Mouse (Mus musculus): Measurements from ENCODE around the gene Eps15l1. TPM values are rescaled to one million over a fixed set of nuclear protein-coding genes. Genes with fewer than 3 reads are reported as not detected.

Eps15l1 gene
- polyA plus RNA-seq, 1 experiment from 2014 or later, result 64.1 TPM

DNA sequence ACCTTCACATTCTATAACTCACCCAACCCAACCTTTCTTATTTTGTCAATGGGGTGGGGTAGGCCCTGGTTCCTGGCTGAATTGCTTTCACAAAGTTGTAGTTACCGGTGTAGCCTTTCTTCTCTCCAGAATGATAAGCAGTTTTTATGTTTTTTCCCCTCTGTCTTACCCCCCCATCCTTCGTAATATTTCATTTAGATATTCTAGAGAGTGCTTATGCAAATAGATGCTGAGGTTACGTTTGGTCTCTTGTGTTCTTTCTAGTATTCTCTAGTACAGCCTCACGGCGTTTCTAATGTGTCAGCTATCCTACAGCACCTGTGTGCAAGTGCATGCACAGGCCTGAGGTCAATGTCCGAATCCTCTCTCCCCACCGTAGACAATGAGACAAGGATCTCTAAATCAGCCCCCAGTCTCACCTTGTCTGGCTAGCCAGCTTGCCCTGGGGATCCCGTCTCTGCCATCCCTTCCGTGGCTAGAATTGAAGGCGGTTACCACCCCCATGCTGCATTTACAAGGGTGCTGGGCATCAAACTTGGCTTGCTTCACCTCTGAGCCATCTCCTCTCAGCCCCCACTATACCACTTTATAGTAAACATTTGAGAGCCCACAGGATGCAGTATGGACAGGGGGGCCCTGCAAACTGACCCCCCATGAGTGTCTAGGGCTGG lies 97.1 kb downstream of the Eps15l1 start:
- WGBS, result 79% methylated on average over 10 of the region's 10 CpGs
- Histone ChIP-seq H3K27me3 (peaks cover 33% of the 10 kb centered on the region), H3K36me3 (no peaks in the 10 kb centered on the region), H3K27ac (no peak overlapping the region), H3K4me2 (no peak overlapping the region), H3K4me1 (peaks cover 18% of the 10 kb centered on the region), H3K4me3 (replicated peaks) (no peak overlapping the region), H3K9ac (no peak overlapping the region; the same call in 1 of the 2 replicates), H3K9me3 (replicated peaks) (no peaks in the 10 kb centered on the region)
- no peak for ATAC-seq (replicated peaks; ENCODE audit: low FRiP score)

DNA sequence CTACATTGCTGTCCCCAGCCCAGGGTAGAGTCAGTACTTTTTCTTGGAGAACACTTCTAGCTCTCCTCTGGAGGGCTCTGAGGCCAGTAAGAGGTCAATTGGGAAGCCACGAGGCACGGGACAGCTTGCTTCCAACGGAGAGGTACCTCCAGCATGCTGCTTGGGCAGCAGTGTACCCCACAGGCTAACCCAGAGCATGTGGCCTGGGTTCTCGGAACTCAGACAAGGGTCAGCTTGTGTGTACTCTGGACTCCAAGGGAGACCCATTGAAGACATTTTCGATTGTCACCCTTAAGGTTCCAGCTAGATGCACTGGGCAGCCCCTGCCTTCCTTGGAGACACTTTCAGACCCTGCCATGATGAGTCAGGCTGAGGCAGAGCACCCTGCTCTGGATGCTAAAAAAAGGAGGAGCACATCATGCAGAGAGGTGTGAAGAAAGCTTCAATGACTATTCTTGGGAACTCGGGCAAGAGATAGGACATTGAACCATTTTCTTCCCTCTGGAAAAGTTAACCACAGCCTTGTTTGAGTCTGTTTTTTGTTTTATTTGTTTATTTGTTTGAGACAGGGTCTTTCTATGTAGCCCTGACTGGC lies 98.0 kb downstream of the Eps15l1 start:
- Histone ChIP-seq H3K4me3 (replicated peaks) (no peak overlapping the region), H3K9ac (no peak overlapping the region), H3K36me3 (no peaks in the 10 kb centered on the region), H3K4me2 (no peak overlapping the region), H3K4me1 (peaks cover 25% of the 10 kb centered on the region), H3K27me3 (peaks cover 38% of the 10 kb centered on the region), H3K9me3 (replicated peaks) (no peaks in the 10 kb centered on the region), H3K27ac (no peak overlapping the region)
- 63% methylated on average over 6 of the region's 6 CpGs for WGBS
- ATAC-seq (replicated peaks; ENCODE audit: low FRiP score), result no peak

- ATAC-seq (replicated peaks; ENCODE audit: low FRiP score), result no peak
- Histone ChIP-seq H3K4me3 (replicated peaks) (no peak overlapping the region), H3K36me3 (no peaks in the 10 kb centered on the region), H3K9me3 (replicated peaks) (no peaks in the 10 kb centered on the region), H3K27me3 (peaks cover 38% of the 10 kb centered on the region), H3K4me2 (peak overlapping the region; percentile 84), H3K27ac (no peak overlapping the region), H3K4me1 (peaks cover 29% of the 10 kb centered on the region), H3K9ac (no peak overlapping the region)
- 72% methylated on average over 7 of the region's 7 CpGs for WGBS
Observed at GRCm38 (mm10) chr8:72322471-72322889, 98.8 kb downstream of the Eps15l1 start.

DNA sequence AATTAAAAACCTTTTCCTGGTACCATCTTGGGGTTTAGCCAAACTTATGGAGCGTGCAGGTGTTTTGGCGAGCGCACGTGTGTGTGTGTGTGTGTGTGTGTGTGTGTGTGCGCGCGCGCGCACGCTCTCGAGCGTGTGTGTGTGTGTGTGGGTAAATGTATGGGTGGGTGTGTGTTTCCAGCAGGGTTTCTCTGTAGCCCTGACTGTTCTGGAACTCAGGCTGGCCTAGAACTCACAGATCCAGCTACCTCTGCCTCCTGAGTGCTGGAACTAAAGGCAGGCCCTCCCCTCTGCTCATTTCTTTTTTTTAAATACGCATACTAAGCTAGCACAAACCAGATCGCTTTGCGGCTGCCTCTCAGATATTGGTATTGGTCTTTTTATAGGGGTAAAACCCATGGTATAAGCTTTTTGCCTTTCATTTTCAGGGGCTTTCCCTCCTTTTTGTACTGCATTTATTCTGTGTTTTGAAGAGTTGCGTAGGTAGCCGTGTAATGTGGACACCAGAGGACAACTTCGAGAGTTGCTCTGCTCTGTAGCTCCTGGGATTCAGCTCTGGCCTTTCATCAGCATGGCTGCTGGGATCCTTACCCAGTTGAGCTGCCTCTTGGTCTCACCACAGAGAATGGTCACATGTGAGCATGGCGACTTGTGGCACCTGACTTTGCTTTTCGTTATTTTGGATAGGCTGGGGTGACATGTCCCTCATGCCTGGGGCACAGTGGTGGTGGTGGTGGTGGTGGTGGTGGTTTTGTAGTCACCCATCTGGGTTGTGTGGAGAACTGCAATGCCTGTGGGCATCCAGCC lies 99.4 kb downstream of the Eps15l1 start:
- peak overlapping the region; percentile 64 for H3K4me3 ChIP-seq (replicated peaks)
- H3K4me2 ChIP-seq, result peak overlapping the region; percentile 84
- H3K9ac ChIP-seq, result 0 out of 2 replicates have a peak overlapping the region, but pooled peaks have one; percentile 2
- WGBS, result 87% methylated on average over 20 of the region's 20 CpGs
- peaks cover 38% of the 10 kb centered on the region for H3K27me3 ChIP-seq
- no peak for ATAC-seq (replicated peaks; ENCODE audit: low FRiP score)
- no peaks in the 10 kb centered on the region for H3K36me3 ChIP-seq
- H3K4me1 ChIP-seq, result peaks cover 29% of the 10 kb centered on the region
- H3K27ac ChIP-seq, result no peak overlapping the region
- H3K9me3 ChIP-seq (replicated peaks), result no peaks in the 10 kb centered on the region

DNA sequence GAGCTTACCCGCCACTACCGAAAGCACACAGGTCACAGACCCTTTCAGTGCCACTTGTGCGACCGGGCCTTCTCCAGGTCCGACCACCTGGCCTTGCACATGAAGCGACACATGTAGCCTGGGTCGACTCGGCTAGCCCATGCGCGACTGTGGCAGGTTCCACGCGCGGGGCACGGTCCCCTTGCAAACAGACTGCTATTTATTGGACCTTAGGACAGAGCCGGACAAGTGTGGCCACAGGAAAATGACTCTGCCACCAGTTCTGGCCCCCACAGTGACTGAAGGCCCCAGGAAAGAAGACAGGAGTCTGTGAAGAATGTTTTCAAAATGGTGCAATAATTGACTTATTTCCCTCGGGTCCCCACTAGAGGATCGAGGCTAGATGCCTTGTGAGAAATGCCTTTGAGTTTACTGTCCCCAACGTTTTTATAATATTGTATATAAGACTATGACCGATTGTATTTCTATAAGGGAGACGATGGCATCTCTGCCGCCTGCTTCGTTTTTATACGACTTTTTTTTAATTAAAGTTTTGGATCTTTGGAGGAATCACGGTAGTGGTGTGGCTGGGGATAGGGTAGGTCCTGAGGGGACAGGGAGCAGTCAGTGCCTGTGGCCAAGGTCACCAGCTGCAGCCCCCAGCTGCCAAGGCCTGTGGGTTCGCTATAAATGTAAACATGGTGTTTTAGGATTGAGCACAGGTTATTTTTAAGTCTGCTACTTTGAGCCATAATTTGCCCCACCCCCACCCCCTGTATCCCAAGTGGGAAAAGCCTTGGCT lies 100.3 kb downstream of the Eps15l1 start:
- Histone ChIP-seq H3K9ac (no peak overlapping the region), H3K27ac (no peak overlapping the region), H3K27me3 (peaks cover 38% of the 10 kb centered on the region), H3K36me3 (no peaks in the 10 kb centered on the region), H3K4me2 (peak overlapping the region; percentile 84), H3K9me3 (replicated peaks) (no peaks in the 10 kb centered on the region), H3K4me1 (peaks cover 29% of the 10 kb centered on the region), H3K4me3 (replicated peaks) (peak overlapping the region; percentile 64)
- WGBS, result 56% methylated on average over 25 of the region's 25 CpGs
- ATAC-seq (replicated peaks; ENCODE audit: low FRiP score), result no peak

DNA sequence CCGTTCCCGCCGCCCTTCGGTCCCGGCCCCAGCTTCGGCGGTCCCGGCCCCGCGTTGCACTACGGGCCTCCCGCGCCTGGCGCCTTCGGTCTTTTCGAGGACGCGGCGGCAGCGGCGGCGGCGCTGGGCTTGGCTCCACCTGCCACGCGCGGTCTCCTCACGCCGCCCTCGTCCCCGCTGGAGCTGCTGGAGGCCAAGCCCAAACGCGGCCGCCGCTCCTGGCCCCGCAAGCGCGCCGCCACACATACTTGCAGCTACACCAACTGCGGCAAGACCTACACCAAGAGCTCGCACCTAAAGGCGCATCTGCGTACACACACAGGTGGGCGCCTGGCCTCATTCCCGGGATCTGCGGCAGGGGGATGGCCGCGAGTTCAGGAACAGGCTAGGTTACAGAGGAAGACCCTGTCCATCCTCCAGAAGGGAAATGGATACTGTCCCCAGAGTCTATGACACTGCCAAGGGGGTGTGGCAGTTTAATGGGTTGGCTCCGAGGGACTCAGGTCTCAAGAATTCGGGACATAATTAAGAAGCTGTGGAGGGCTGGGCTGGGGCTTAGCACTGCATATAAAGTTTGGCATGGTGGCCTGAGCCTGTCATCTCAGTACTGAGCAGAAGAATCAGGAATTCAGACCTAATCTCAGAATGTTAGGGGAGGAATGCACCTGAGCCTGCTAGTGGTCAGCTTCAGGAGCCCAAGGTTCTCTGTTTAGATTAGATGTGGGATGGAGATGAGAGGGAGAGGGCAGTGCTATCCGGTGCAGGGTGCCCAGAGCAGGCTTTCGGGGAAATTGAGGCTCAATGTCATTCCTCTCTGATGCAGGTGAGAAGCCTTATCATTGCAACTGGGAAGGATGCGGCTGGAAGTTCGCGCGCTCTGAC lies 101.1 kb downstream of the Eps15l1 start:
- H3K9me3 ChIP-seq (replicated peaks), result no peaks in the 10 kb centered on the region
- H3K9ac ChIP-seq, result peak overlapping the region; percentile 53
- H3K4me1 ChIP-seq, result peaks cover 29% of the 10 kb centered on the region
- H3K36me3 ChIP-seq, result no peaks in the 10 kb centered on the region
- H3K27ac ChIP-seq, result no peak overlapping the region
- peak overlapping the region; percentile 84 for H3K4me2 ChIP-seq
- H3K4me3 ChIP-seq (replicated peaks), result peak overlapping the region; percentile 64
- 7% methylated on average over 53 of the region's 55 CpGs for WGBS
- no peak for ATAC-seq (replicated peaks; ENCODE audit: low FRiP score)
- H3K27me3 ChIP-seq, result peaks cover 38% of the 10 kb centered on the region

DNA sequence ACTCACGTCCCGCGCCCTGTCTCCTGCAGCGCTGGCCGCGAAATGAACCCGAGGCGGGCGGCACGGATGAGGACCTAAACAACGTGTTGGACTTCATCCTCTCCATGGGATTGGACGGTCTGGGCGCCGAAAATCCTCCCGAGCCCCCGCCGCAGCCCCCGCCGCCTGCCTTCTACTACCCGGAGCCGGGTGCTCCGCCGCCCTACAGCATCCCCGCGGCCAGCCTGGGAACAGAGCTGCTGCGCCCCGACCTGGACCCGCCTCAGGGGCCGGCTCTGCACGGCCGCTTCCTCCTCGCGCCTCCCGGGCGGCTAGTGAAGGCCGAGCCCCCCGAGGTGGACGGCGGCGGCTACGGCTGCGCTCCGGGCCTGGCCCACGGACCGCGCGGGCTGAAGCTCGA lies 101.9 kb downstream of the Eps15l1 start:
- ATAC-seq (replicated peaks; ENCODE audit: low FRiP score), result peak; percentile 29
- Histone ChIP-seq H3K4me1 (peaks cover 29% of the 10 kb centered on the region), H3K9ac (peak overlapping the region; percentile 53), H3K27me3 (peaks cover 38% of the 10 kb centered on the region), H3K4me3 (replicated peaks) (peak overlapping the region; percentile 64), H3K4me2 (peak overlapping the region; percentile 84), H3K27ac (peak overlapping the region; percentile 54; the same call in 1 of the 2 replicates), H3K9me3 (replicated peaks) (no peaks in the 10 kb centered on the region), H3K36me3 (no peaks in the 10 kb centered on the region)
- 0% methylated on average over 46 of the region's 48 CpGs for WGBS

GRCm38 (mm10) chr8:72318801-72319322 lies 102.4 kb downstream of the Eps15l1 start, which contains the start of gene Klf2:
Klf2 (plus strand) TSS chr8:72319033.
- Histone ChIP-seq H3K9ac (peak within 1 kb of the TSS; percentile 53), H3K4me2 (peak within 1 kb of the TSS; percentile 84), H3K4me1 (peaks cover 29% of the 10 kb centered on the region), H3K27me3 (peaks cover 38% of the 10 kb centered on the region), H3K9me3 (replicated peaks) (no peaks in the 10 kb centered on the region), H3K4me3 (replicated peaks) (peak within 1 kb of the TSS; percentile 64), H3K36me3 (no peaks in the 10 kb centered on the region), H3K27ac (peak within 1 kb of the TSS; percentile 54; the same call in 1 of the 2 replicates)
- 0% methylated on average over 45 of the region's 46 CpGs for WGBS
- peak; percentile 97 for ATAC-seq (replicated peaks; ENCODE audit: low FRiP score)

DNA sequence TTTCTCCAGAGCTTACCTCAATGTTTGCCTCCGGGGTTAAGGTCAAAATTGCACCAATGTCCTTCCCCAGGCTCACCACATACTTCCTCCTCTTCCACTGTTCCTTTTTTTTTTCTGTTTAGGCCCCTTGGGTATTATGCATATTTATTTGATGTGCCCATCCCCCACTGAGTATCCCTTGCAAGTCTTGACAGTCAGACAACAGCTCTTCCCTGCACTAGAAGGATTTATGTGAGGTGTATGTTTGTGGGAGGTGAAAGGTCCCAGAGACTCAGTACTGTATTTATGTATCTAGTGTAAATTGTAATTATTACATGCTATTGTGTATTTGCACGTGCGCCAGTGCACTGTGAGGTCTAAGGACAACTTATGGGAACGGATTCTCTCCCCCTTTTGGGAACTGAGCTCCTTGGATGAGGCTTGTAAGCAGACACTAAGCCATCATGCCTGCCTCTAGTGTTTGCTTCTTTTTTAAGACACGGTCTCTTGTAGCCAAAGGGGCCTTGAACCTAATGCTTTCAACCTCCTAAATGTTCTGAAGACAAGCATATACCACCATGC lies 103.4 kb downstream of the Eps15l1 start:
- 49% methylated on average over 5 of the region's 5 CpGs for WGBS
- Histone ChIP-seq H3K4me3 (replicated peaks) (no peak overlapping the region), H3K27ac (no peak overlapping the region), H3K4me1 (peaks cover 29% of the 10 kb centered on the region), H3K4me2 (no peak overlapping the region), H3K9ac (no peak overlapping the region), H3K9me3 (replicated peaks) (no peaks in the 10 kb centered on the region), H3K27me3 (peaks cover 35% of the 10 kb centered on the region), H3K36me3 (no peaks in the 10 kb centered on the region)
- ATAC-seq (replicated peaks; ENCODE audit: low FRiP score), result no peak

GRCm38 (mm10) chr8:72316053-72316695 lies 105.1 kb downstream of the Eps15l1 start:
- no peak overlapping the region for H3K27ac ChIP-seq
- no peak overlapping the region for H3K9ac ChIP-seq
- H3K4me3 ChIP-seq (replicated peaks), result no peak overlapping the region
- H3K4me2 ChIP-seq, result no peak overlapping the region
- peaks cover 25% of the 10 kb centered on the region for H3K27me3 ChIP-seq
- H3K36me3 ChIP-seq, result no peaks in the 10 kb centered on the region
- no peaks in the 10 kb centered on the region for H3K9me3 ChIP-seq (replicated peaks)
- peaks cover 30% of the 10 kb centered on the region for H3K4me1 ChIP-seq
- ATAC-seq (replicated peaks; ENCODE audit: low FRiP score), result no peak
- WGBS, result 65% methylated on average over 10 of the region's 10 CpGs

Measured in kidney, embryonic 15.5 days (tissue).